Mouse (Mus musculus) thymus, adult 2 months (tissue): Measurements from ENCODE around the gene Pappa2.

Source experiments
- CTCF ChIP-seq: fragments of 200-500 bp; IDR thresholded peaks from 2 replicates; pipeline ENCODE4 v1.5.1; 2012; ENCODE audit warnings: mild to moderate bottlenecking, control low read depth, low read length, moderate library complexity, borderline replicate concordance; ENCODE audit not compliant: control insufficient read depth, poor library complexity, insufficient read depth; ENCODE audit errors: extremely low read depth
- POLR2A ChIP-seq: fragments of 200-500 bp; IDR thresholded peaks from 2 replicates; pipeline ENCODE4 v1.6.1; 2012; ENCODE audit warnings: mild to moderate bottlenecking, low read length, control low read depth, moderate library complexity; ENCODE audit not compliant: control insufficient read depth, poor library complexity, insufficient read depth; ENCODE audit errors: extremely low read depth

GRCm38 (mm10) chr1:158873631-158874030 lies 106.7 kb downstream of the Pappa2 start:
- TF ChIP-seq POLR2A (no peak), CTCF (no peak)
